Mouse (Mus musculus) midbrain, embryonic 12.5 days (tissue): ENCODE results near the gene Clstn3. TPM values are rescaled to one million over a fixed set of nuclear protein-coding genes. Genes with fewer than 3 reads are reported as not detected.
"Not testable (repeated sequence)": the region's sequence is repeated elsewhere in the genome, so short reads cannot be mapped to it uniquely, and the experiment has no call there.

ENCODE experiments used
- ATAC-seq: fragments of 200-750 bp; cut with Nextera tagmentation; 2 replicates; pipeline ENCODE4 v1.8.0; 2017; ENCODE audit warnings: low read depth, moderate TSS enrichment, moderate library complexity; ENCODE audit not compliant: low FRiP score
- H3K27ac ChIP-seq: fragments of 300-500 bp; sonication (generic); replicated peaks from 2 replicates; pipeline ENCODE4 v1.5.1; 2016; ENCODE audit warnings: mild to moderate bottlenecking
- H3K27me3 ChIP-seq: fragments of 300-500 bp; sonication (generic); 2 replicates; pipeline ENCODE4 v1.6.1; 2016; ENCODE audit warnings: mild to moderate bottlenecking
- H3K36me3 ChIP-seq: fragments of 300-500 bp; sonication (generic); 2 replicates; pipeline ENCODE4 v1.6.1; 2016
- H3K4me1 ChIP-seq: fragments of 300-500 bp; sonication (generic); 2 replicates; pipeline ENCODE4 v1.6.1; 2016
- H3K4me2 ChIP-seq: fragments of 300-500 bp; sonication (generic); replicated peaks from 2 replicates; pipeline ENCODE4 v1.6.1; 2016; ENCODE audit warnings: mild to moderate bottlenecking, moderate library complexity
- H3K4me3 ChIP-seq: fragments of 300-500 bp; sonication (generic); 2 replicates; pipeline ENCODE4 v1.5.1; 2016; ENCODE audit warnings: mild to moderate bottlenecking
- H3K9ac ChIP-seq: fragments of 300-500 bp; sonication (generic); replicated peaks from 2 replicates; pipeline ENCODE4 v1.6.1; 2016; ENCODE audit warnings: mild to moderate bottlenecking, moderate library complexity
- H3K9me3 ChIP-seq: fragments of 300-500 bp; sonication (generic); 2 replicates; pipeline ENCODE4 v1.6.1; 2016; ENCODE audit warnings: mild to moderate bottlenecking
- WGBS: fragments of 180-500 bp; shearing (Covaris S2); methylation state at CpG from one replicate; pipeline ENCODE4 v1.1.7; 2016; 5-methylcytosine and 5-hydroxymethylcytosine counted together
- polyA plus RNA-seq: library from polyadenylated mRNA; unstranded; fragments of >200 nt; fragmentation: Nextera tagmentation; extraction: Ambion mirVana; gene quantifications from 2 replicates; pipeline ENCODE4 v1.2.1, GENCODE M21; 2016

Clstn3 gene
- polyA plus RNA-seq, 1 experiment from 2014 or later = 33.1 TPM

- 79% methylated on average over 2 of the region's 2 CpGs for WGBS
- Histone ChIP-seq H3K27me3 (no peaks in the 10 kb centered on the region), H3K4me2 (no peak overlapping the region), H3K9ac (no peak overlapping the region), H3K4me3 (no peak overlapping the region), H3K36me3 (no peaks in the 10 kb centered on the region), H3K27ac (no peak overlapping the region), H3K4me1 (no peaks in the 10 kb centered on the region), H3K9me3 (no peaks in the 10 kb centered on the region)
- ATAC-seq = no peak
Observed at GRCm38 (mm10) chr6:124443338-124443737, 21.3 kb downstream of the Clstn3 start.

GRCm38 (mm10) chr6:124436245-124436644 is 28.3 kb downstream of the Clstn3 start:
- no peak for ATAC-seq
- Histone ChIP-seq H3K4me3 (no peak overlapping the region), H3K9ac (no peak overlapping the region), H3K36me3 (peaks cover 19% of the 10 kb centered on the region; the same call in 1 of the 2 replicates), H3K9me3 (no peaks in the 10 kb centered on the region), H3K27me3 (no peaks in the 10 kb centered on the region), H3K4me2 (no peak overlapping the region), H3K27ac (no peak overlapping the region), H3K4me1 (peaks cover 5% of the 10 kb centered on the region)
- WGBS = 68% methylated on average over 7 of the region's 7 CpGs

DNA sequence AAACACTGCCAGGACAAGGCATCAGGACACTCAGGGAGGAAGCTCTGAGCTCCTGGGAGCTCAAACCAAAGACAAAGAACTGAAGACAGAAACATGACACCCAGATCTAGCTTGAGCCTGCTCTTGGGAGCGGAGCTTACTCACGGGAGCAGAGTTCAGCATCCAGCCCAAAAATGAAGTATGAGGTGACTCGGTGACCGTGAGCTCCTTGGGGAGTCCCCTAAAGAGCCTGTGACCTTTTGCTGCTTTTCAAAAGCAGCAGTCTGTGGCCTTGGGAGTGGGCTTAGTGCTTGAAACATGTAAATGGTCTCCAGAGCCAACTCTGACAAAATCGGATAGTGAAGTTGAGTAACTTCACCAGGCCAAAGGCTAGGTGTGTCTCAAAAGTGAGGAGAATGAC is 29.4 kb downstream of the Clstn3 start:
- no peaks in the 10 kb centered on the region for H3K9me3 ChIP-seq
- ATAC-seq = no peak
- H3K27ac ChIP-seq = no peak overlapping the region
- H3K4me2 ChIP-seq = no peak overlapping the region
- H3K4me3 ChIP-seq = no peak overlapping the region
- H3K4me1 ChIP-seq = peaks cover 16% of the 10 kb centered on the region
- no peaks in the 10 kb centered on the region for H3K27me3 ChIP-seq
- H3K9ac ChIP-seq = no peak overlapping the region
- WGBS = 78% methylated on average over 5 of the region's 5 CpGs
- peaks cover 19% of the 10 kb centered on the region; the same call in 1 of the 2 replicates for H3K36me3 ChIP-seq

GRCm38 (mm10) chr6:124433688-124434324 is 30.8 kb downstream of the Clstn3 start:
- Histone ChIP-seq H3K4me1 (peaks cover 16% of the 10 kb centered on the region), H3K4me3 (no peak overlapping the region), H3K27ac (no peak overlapping the region), H3K27me3 (no peaks in the 10 kb centered on the region), H3K4me2 (no peak overlapping the region), H3K36me3 (peaks cover 19% of the 10 kb centered on the region; the same call in 1 of the 2 replicates), H3K9ac (no peak overlapping the region), H3K9me3 (no peaks in the 10 kb centered on the region)
- 89% methylated on average over 8 of the region's 8 CpGs for WGBS
- no peak for ATAC-seq

- Histone ChIP-seq H3K36me3 (0 out of 2 replicates have a peak, but pooled peaks cover 9% of the 10 kb centered on the region), H3K4me2 (no peak overlapping the region), H3K4me1 (peaks cover 16% of the 10 kb centered on the region), H3K4me3 (no peak overlapping the region), H3K27me3 (no peaks in the 10 kb centered on the region), H3K9me3 (no peaks in the 10 kb centered on the region), H3K9ac (no peak overlapping the region), H3K27ac (no peak overlapping the region)
- 36% methylated on average over 8 of the region's 8 CpGs for WGBS
- peak; percentile 68 for ATAC-seq
Observed at GRCm38 (mm10) chr6:124430784-124431495, 33.7 kb downstream of the Clstn3 start.

DNA sequence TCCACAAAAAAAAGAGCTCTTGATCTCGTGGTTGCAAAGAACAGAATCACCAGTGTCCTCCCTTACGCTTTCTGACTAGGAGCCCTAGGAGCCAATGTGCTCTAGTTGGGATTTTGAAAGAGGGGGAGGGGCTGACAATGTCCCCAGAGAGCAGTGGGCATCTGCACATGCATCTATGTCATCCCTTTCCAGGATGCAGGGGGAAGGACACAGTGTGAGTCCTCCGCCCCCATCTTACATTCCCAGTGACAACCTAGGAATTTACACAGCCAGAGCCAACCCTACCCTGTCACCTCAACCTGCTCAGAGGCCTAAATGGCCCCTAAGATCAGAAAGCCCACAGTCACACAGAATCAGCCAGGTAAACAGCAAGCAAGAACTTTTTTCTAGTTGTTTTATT is 34.2 kb downstream of the Clstn3 start:
- H3K4me2 ChIP-seq = no peak overlapping the region
- ATAC-seq = peak; percentile 21; the same call in 1 of the 2 replicates
- no peaks in the 10 kb centered on the region for H3K9me3 ChIP-seq
- H3K36me3 ChIP-seq = 0 out of 2 replicates have a peak, but pooled peaks cover 8% of the 10 kb centered on the region
- H3K4me3 ChIP-seq = no peak overlapping the region
- H3K27ac ChIP-seq = no peak overlapping the region
- H3K4me1 ChIP-seq = peaks cover 16% of the 10 kb centered on the region
- WGBS = 70% methylated on average over 3 of the region's 3 CpGs
- H3K9ac ChIP-seq = no peak overlapping the region
- H3K27me3 ChIP-seq = no peaks in the 10 kb centered on the region

DNA sequence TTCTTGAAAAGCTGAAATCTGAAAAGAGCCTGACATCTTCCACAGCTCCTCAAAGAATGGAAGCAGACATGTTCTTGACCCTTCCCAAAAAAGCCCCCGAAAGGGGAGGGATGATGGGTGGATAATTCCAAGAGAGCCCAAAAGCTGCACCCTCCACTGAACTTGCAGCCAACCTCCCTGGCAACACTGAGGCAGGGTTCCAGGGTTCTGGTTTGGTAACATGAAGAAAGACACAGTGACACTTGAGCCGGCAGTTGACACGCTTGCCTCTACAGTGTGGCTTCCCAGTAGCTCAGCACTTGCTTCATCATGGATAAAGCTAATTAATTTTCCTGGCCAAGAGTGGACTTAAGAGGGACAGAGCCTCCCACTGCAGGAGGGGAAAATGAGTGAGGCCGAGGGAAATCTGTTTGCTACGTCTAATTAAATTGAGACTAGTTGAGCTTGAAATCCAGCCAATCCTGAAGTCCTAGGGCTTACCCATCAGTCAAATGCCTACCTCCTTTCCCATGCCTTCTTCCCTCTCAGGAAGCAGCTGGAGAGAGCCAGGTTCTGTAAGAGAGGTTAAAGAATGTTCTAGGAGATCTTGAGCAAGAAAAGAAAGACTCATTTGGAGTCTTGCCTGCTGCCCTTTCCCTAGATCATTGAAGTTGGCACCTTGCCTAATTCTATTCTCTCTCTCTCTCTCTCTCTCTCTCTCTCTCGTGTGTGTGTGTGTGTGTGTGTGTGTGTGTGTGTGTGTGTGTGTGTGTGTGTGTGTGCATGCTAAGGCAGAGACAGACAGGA is 36.6 kb downstream of the Clstn3 start:
- no peak overlapping the region for H3K4me2 ChIP-seq
- ATAC-seq = no peak
- 69% methylated on average over 5 of the region's 6 CpGs for WGBS

GRCm38 (mm10) chr6:124427289-124427688 is 37.3 kb downstream of the Clstn3 start:
- Histone ChIP-seq H3K27ac (no peak overlapping the region), H3K9ac (no peak overlapping the region), H3K4me2 (no peak overlapping the region), H3K27me3 (no peaks in the 10 kb centered on the region), H3K4me1 (peaks cover 16% of the 10 kb centered on the region), H3K9me3 (no peaks in the 10 kb centered on the region), H3K36me3 (no peaks in the 10 kb centered on the region), H3K4me3 (no peak overlapping the region)
- 91% methylated on average over 7 of the region's 7 CpGs for WGBS
- ATAC-seq = no peak

More for the DNA sequence above, 36.6 kb downstream of the Clstn3 start:
- Histone ChIP-seq H3K27me3 (no peaks in the 10 kb centered on the region), H3K36me3 (no peaks in the 10 kb centered on the region), H3K4me3 (no peak overlapping the region), H3K4me1 (peaks cover 16% of the 10 kb centered on the region), H3K9me3 (no peaks in the 10 kb centered on the region), H3K27ac (no peak overlapping the region), H3K9ac (no peak overlapping the region)

DNA sequence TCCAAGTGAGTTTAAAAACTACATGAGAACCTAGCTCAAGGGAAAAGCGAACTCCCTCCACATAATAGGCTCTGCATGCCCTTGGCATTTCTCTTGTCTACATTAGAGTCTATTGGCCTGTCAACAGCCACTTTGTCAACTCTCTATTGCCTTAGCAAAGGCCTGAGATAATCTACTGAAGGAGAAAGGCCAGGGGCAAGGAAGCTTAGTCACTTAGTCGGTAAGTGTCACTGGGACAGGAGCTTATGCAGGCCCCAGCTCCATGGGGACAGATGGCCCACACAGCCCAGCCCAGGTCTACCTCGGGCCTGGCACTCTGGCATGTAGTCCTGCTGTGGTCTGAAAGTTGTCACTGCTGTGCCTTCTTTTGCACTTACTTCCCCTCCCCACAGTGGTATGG is 38.0 kb downstream of the Clstn3 start:
- WGBS = 82% methylated on average over 3 of the region's 3 CpGs
- Histone ChIP-seq H3K4me3 (no peak overlapping the region), H3K9ac (no peak overlapping the region), H3K27me3 (no peaks in the 10 kb centered on the region), H3K4me1 (peaks cover 14% of the 10 kb centered on the region), H3K4me2 (no peak overlapping the region), H3K36me3 (no peaks in the 10 kb centered on the region), H3K27ac (no peak overlapping the region), H3K9me3 (no peaks in the 10 kb centered on the region)
- no peak for ATAC-seq

GRCm38 (mm10) chr6:124425523-124425922 is 39.1 kb downstream of the Clstn3 start:
- Histone ChIP-seq H3K4me2 (no peak overlapping the region), H3K9me3 (no peaks in the 10 kb centered on the region), H3K9ac (no peak overlapping the region), H3K27me3 (no peaks in the 10 kb centered on the region), H3K4me1 (peaks cover 3% of the 10 kb centered on the region), H3K27ac (no peak overlapping the region), H3K4me3 (no peak overlapping the region), H3K36me3 (no peaks in the 10 kb centered on the region)
- ATAC-seq = no peak
- 86% methylated on average over 6 of the region's 6 CpGs for WGBS

GRCm38 (mm10) chr6:124425042-124425441 is 39.6 kb downstream of the Clstn3 start:
- H3K27ac ChIP-seq, H3K9me3 ChIP-seq, ATAC-seq, H3K9ac ChIP-seq, H3K4me1 ChIP-seq, H3K4me2 ChIP-seq, H3K36me3 ChIP-seq, H3K27me3 ChIP-seq, H3K4me3 ChIP-seq: not testable (repeated sequence)
- WGBS = 57% methylated on average over 7 of the region's 7 CpGs

DNA sequence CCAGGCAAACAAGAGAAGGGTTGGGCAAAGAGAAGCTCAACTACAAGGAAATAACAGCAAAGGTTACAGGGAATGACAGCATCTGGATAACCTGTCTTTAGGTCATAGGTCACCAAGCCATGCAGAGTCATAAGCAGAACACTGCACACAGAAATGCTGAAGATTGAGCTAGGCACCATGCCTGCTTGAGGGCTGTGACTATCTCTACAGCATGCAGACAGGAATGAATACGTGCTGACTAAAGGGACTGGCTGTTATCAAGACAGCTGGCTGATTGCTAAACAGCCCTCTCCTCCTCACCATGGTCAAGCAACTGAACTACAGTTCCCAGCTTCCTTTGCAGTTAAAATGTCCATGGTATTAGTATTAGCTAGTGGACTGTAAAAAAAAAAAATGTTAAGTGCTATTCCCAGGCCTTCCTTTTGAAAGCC is 40.5 kb downstream of the Clstn3 start:
- no peaks in the 10 kb centered on the region for H3K27me3 ChIP-seq
- no peak overlapping the region for H3K4me2 ChIP-seq
- H3K9ac ChIP-seq = no peak overlapping the region
- H3K4me1 ChIP-seq = no peaks in the 10 kb centered on the region; the same call in 1 of the 2 replicates
- WGBS = 65% methylated on average over 1 of the region's 1 CpGs
- H3K4me3 ChIP-seq = no peak overlapping the region
- no peaks in the 10 kb centered on the region for H3K36me3 ChIP-seq
- no peak overlapping the region for H3K27ac ChIP-seq
- ATAC-seq = no peak
- no peaks in the 10 kb centered on the region for H3K9me3 ChIP-seq
